Comparison of ENCODE assay signal across 8 mouse cellular contexts in the genomic region with DNA sequence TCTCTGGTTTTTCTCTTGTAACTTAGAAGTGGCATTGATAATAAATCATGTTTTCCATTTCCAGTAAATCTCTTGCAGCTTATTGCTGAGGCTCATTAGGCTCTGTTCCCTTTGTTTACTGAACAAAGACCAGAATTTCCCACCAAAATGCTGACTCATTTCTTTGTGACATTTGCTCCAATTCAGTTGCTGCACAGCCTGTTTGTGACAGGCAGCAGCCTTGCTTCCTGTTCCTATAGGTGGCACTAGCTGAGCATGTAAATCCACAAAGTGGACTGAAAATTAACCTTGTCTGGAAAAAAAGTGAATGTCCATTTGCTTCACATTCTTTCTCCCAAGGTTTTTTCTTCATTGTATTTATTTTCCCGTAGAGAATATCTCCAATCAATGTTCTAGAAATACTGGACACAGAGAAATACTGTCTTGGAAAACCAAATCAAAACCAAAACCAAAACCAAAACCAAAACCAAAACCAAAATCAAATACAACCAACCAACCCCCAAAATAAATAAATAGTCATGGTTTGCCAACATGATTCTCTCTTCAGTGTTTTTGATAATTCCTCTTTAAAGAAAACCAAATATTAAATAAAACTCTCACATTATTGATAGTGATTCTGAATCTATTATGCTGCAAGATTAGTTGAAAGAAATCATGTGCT. TPM values are rescaled to one million over a fixed set of nuclear protein-coding genes. Genes with fewer than 3 reads are reported as not detected.
DNase-seq lines count a peak whose midpoint lies in the region; ATAC-seq and TF ChIP-seq lines count a peak whose summit lies in the region.

No protein-coding gene starts in this region.

- no peaks in the 10 kb centered on the region for H3K27me3 ChIP-seq in lung, postnatal 0 days (replicated peaks; ENCODE audit: insufficient read depth, low read length)
- H3K27me3 ChIP-seq in Patski: peaks cover 9% of the 10 kb centered on the region
- no peaks in the 10 kb centered on the region for H3K27me3 ChIP-seq in forebrain, embryonic 14.5 days (replicated peaks; ENCODE audit: control insufficient read depth, insufficient read depth, low read length)
- no peaks in the 10 kb centered on the region for H3K27me3 ChIP-seq in liver, adult 2 months (ENCODE audit: control insufficient read depth, insufficient read depth, low read length)
- H3K27me3 ChIP-seq in neural tube, embryonic 15.5 days (replicated peaks): no peaks in the 10 kb centered on the region

- peak; percentile 7 to 12 for DNase-seq in cerebellum, adult 18-20 months
- no peak for DNase-seq in cerebellum, adult 11 months
- DNase-seq in lung, postnatal 0 days (ENCODE audit: low spot score): peak; percentile 45
- DNase-seq in lung, postnatal 14 days: no peak
- no peak for DNase-seq in Patski (ENCODE audit: low read depth, low spot score)
- DNase-seq in forebrain, embryonic 14.5 days (ENCODE audit: low spot score): peak; percentile 72
- DNase-seq in liver, adult 2 months (ENCODE audit: extremely low read depth, low read depth, low spot score): peak; percentile 84

- no peak for TF ChIP-seq EP300 in lung, postnatal 0 days (IDR thresholded peaks at IDR 0.05)

- H3K4me3 ChIP-seq in lung, postnatal 0 days (ENCODE audit: low read depth, low read length): no peak overlapping the region
- H3K4me3 ChIP-seq in forebrain, embryonic 14.5 days (ENCODE audit: low read depth, low read length): no peak overlapping the region
- no peak overlapping the region for H3K4me3 ChIP-seq in liver, adult 2 months (ENCODE audit: insufficient read depth, low read depth, low read length)
- H3K4me3 ChIP-seq in neural tube, embryonic 15.5 days (replicated peaks): no peak overlapping the region

- no peaks in the 10 kb centered on the region for H3K79me2 ChIP-seq in liver, adult 2 months (ENCODE audit: control insufficient read depth, insufficient read depth, low read length)

- CTCF ChIA-PET in Patski (lab: Charles Lee): no interaction called here

- no peak overlapping the region for H3K9ac ChIP-seq in lung, postnatal 0 days (replicated peaks; ENCODE audit: low read depth)
- no peak overlapping the region for H3K9ac ChIP-seq in forebrain, embryonic 14.5 days (ENCODE audit: low read length)
- H3K9ac ChIP-seq in liver, adult 2 months (ENCODE audit: low read depth, low read length): no peak overlapping the region
- H3K9ac ChIP-seq in neural tube, embryonic 15.5 days (replicated peaks): no peak overlapping the region

- no peaks in the 10 kb centered on the region for H3K36me3 ChIP-seq in lung, postnatal 0 days (ENCODE audit: insufficient read depth, low read length)
- H3K36me3 ChIP-seq in forebrain, embryonic 14.5 days (ENCODE audit: control insufficient read depth, insufficient read depth, low read length): no peaks in the 10 kb centered on the region
- H3K36me3 ChIP-seq in liver, adult 2 months (ENCODE audit: control insufficient read depth, insufficient read depth, low read length): no peaks in the 10 kb centered on the region
- no peaks in the 10 kb centered on the region for H3K36me3 ChIP-seq in neural tube, embryonic 15.5 days

- no peak for ATAC-seq in lung, postnatal 0 days
- ATAC-seq in Patski: peak; percentile 31
- peak; percentile 52 for ATAC-seq in forebrain, embryonic 14.5 days
- ATAC-seq in neural tube, embryonic 15.5 days (ENCODE audit: low FRiP score): no peak

- TF ChIP-seq CTCF in lung, postnatal 0 days (IDR thresholded peaks at IDR 0.05): peak; percentile 49
- peak; percentile 53 for TF ChIP-seq CTCF in Patski (IDR thresholded peaks at IDR 0.05)
- peak; percentile 33; the same call in 1 of the 2 replicates for TF ChIP-seq CTCF in liver, adult 2 months (IDR thresholded peaks at IDR 0.05; ENCODE audit: low read depth, low read length)

- H3K4me1 ChIP-seq in lung, postnatal 0 days (ENCODE audit: insufficient read depth, low read depth, low read length): no peaks in the 10 kb centered on the region
- no peaks in the 10 kb centered on the region; the same call in 1 of the 2 replicates for H3K4me1 ChIP-seq in forebrain, embryonic 14.5 days (ENCODE audit: control insufficient read depth, insufficient read depth, low read length)
- H3K4me1 ChIP-seq in liver, adult 2 months (ENCODE audit: control insufficient read depth, insufficient read depth, low read length): no peaks in the 10 kb centered on the region
- no peaks in the 10 kb centered on the region for H3K4me1 ChIP-seq in neural tube, embryonic 15.5 days

- in situ Hi-C loops in Patski (cut with MboI; ENCODE audit: low pct_unique_long_range_greater_than_20kb): no loop called here

- no peak for TF ChIP-seq POLR2A in liver, adult 2 months (IDR thresholded peaks at IDR 0.05; ENCODE audit: extremely low read depth, insufficient read depth, low read length)

- no peak overlapping the region for H3K27ac ChIP-seq in lung, postnatal 0 days (ENCODE audit: low read length)
- H3K27ac ChIP-seq in forebrain, embryonic 14.5 days (ENCODE audit: low read depth, low read length): no peak overlapping the region
- H3K27ac ChIP-seq in liver, adult 2 months (replicated peaks; ENCODE audit: insufficient read depth, low read depth, low read length): no peak overlapping the region
- H3K27ac ChIP-seq in neural tube, embryonic 15.5 days (replicated peaks): no peak overlapping the region

- WGBS in lung, postnatal 0 days: 49% methylated on average over 1 of the region's 1 CpGs
- WGBS in forebrain, embryonic 14.5 days: 66% methylated on average over 1 of the region's 1 CpGs
- WGBS in liver, adult 2 months: 37% methylated on average over 1 of the region's 1 CpGs
- 79% methylated on average over 1 of the region's 1 CpGs for WGBS in neural tube, embryonic 15.5 days

- H3K9me3 ChIP-seq in lung, postnatal 0 days (ENCODE audit: low read length): no peaks in the 10 kb centered on the region
- H3K9me3 ChIP-seq in forebrain, embryonic 14.5 days (replicated peaks; ENCODE audit: control insufficient read depth, low read length): no peaks in the 10 kb centered on the region
- H3K9me3 ChIP-seq in neural tube, embryonic 15.5 days (replicated peaks): no peaks in the 10 kb centered on the region

- H3K4me2 ChIP-seq in lung, postnatal 0 days (replicated peaks; ENCODE audit: low read depth, low read length): no peak overlapping the region
- H3K4me2 ChIP-seq in forebrain, embryonic 14.5 days (ENCODE audit: low read length): no peak overlapping the region
- no peak overlapping the region for H3K4me2 ChIP-seq in neural tube, embryonic 15.5 days

- POLR2A ChIA-PET in Patski (lab: Charles Lee): no interaction called here

RNA-seq across cellular contexts. Expression of a gene that starts 30.3 kb away (rescaled TPM):
- 159 and 175 TPM in 2 replicates for polyA plus RNA-seq in lung, postnatal 0 days (2015; fragmentation: Nextera tagmentation; extraction: Ambion mirVana)
- 377 TPM for polyA plus RNA-seq in Patski (2021)
- polyA plus RNA-seq in forebrain, embryonic 14.5 days (2014; fragmentation: Nextera tagmentation; extraction: Ambion mirVana): 189 and 206 TPM in 2 replicates
- total RNA-seq in liver, adult 2 months (2014; rRNA removed): 228 and 240 TPM in 2 replicates
- 161 and 173 TPM in 2 replicates for polyA plus RNA-seq in liver, adult 2 months (2012; rRNA removed)
- 225 and 241 TPM in 2 replicates for polyA plus RNA-seq in neural tube, embryonic 15.5 days (2015; fragmentation: Nextera tagmentation; extraction: Ambion mirVana)

RNA-seq across cellular contexts. Expression of a gene that starts 51.6 kb away (rescaled TPM):
- polyA plus RNA-seq in lung, postnatal 0 days (2015; fragmentation: Nextera tagmentation; extraction: Ambion mirVana): 0.27 and 0.31 TPM in 2 replicates
- not detected for polyA plus RNA-seq in Patski (2021)
- polyA plus RNA-seq in forebrain, embryonic 14.5 days (2014; fragmentation: Nextera tagmentation; extraction: Ambion mirVana): 0.51 TPM in 1 of 2 replicates, not detected in the other
- 0.40 TPM in 1 of 2 replicates, not detected in the other for total RNA-seq in liver, adult 2 months (2014; rRNA removed)
- 0.29 TPM in 1 of 2 replicates, not detected in the other for polyA plus RNA-seq in liver, adult 2 months (2012; rRNA removed)
- polyA plus RNA-seq in neural tube, embryonic 15.5 days (2015; fragmentation: Nextera tagmentation; extraction: Ambion mirVana): 0.91 and 11.1 TPM in 2 replicates

Comparison
In these comparisons a context has a peak if more than half of its experiments do, and no peak if none do; other contexts are left out.
1. DNase-seq: peak in cerebellum, adult 18-20 months (2 of 2), lung, postnatal 0 days (single experiment), forebrain, embryonic 14.5 days (single experiment) and liver, adult 2 months (single experiment); none in cerebellum, adult 11 months (single experiment), lung, postnatal 14 days (single experiment) and Patski (single experiment).
2. ATAC-seq: peak in Patski (single experiment) and forebrain, embryonic 14.5 days (single experiment); none in lung, postnatal 0 days (single experiment) and neural tube, embryonic 15.5 days (single experiment).
3. Peak in every context shown above with its lines, with median percentiles within 50 percentile points of each other: CTCF ChIP-seq.